Mouse (Mus musculus): ENCODE measurements around the gene Rnf135. TPM values are rescaled to one million over a fixed set of nuclear protein-coding genes. Genes with fewer than 3 reads are reported as not detected.

Rnf135 gene
- polyA plus RNA-seq, 1 experiment = 7.3 TPM

GRCm38 (mm10) chr11:80200326-80200725, 16.7 kb downstream of the Rnf135 start:
- TF ChIP-seq POLR2A (IDR thresholded peaks at IDR 0.05; ENCODE audit: low read depth, low read length) (no peak), CTCF (IDR thresholded peaks at IDR 0.05; ENCODE audit: extremely low read depth, insufficient read depth, insufficient read length, insufficient replicate concordance) (peak; percentile 38; the same call in 1 of the 2 replicates)
- no peaks in the 10 kb centered on the region for H3K27me3 ChIP-seq (ENCODE audit: control insufficient read depth, insufficient read depth, low read length)
- peak in 1 of 2 experiments; percentile 12 for DNase-seq (ENCODE audit: low read depth in 1 of 2, low spot score in 2 of 2)
- H3K36me3 ChIP-seq (ENCODE audit: control insufficient read depth, insufficient read depth, low read length) = peaks cover 7% of the 10 kb centered on the region
- H3K4me1 ChIP-seq (ENCODE audit: control insufficient read depth, insufficient read depth, insufficient read length) = no peaks in the 10 kb centered on the region
- no peak overlapping the region for H3K27ac ChIP-seq (ENCODE audit: insufficient read depth, low read length)
- H3K4me3 ChIP-seq (ENCODE audit: extremely low read depth, insufficient read depth, insufficient read length) = no peak overlapping the region
- 85% methylated on average over 1 of the region's 1 CpGs for WGBS

GRCm38 (mm10) chr11:80202296-80202695, 18.6 kb downstream of the Rnf135 start:
- H3K27me3 ChIP-seq (ENCODE audit: control insufficient read depth, insufficient read depth, low read length) = no peaks in the 10 kb centered on the region
- peaks cover 7% of the 10 kb centered on the region for H3K36me3 ChIP-seq (ENCODE audit: control insufficient read depth, insufficient read depth, low read length)
- no peaks in the 10 kb centered on the region for H3K4me1 ChIP-seq (ENCODE audit: control insufficient read depth, insufficient read depth, insufficient read length)
- TF ChIP-seq POLR2A (IDR thresholded peaks at IDR 0.05; ENCODE audit: low read depth, low read length) (no peak), CTCF (IDR thresholded peaks at IDR 0.05; ENCODE audit: extremely low read depth, insufficient read depth, insufficient read length, insufficient replicate concordance) (no peak)
- WGBS = 87% methylated on average over 6 of the region's 6 CpGs
- H3K4me3 ChIP-seq (ENCODE audit: extremely low read depth, insufficient read depth, insufficient read length) = no peak overlapping the region
- no peak for DNase-seq (ENCODE audit: low read depth in 1 of 2, low spot score in 2 of 2)
- no peak overlapping the region for H3K27ac ChIP-seq (ENCODE audit: insufficient read depth, low read length)

- Histone ChIP-seq H3K4me3 (ENCODE audit: extremely low read depth, insufficient read depth, insufficient read length) (no peak overlapping the region), H3K4me1 (ENCODE audit: control insufficient read depth, insufficient read depth, insufficient read length) (no peaks in the 10 kb centered on the region), H3K27me3 (ENCODE audit: control insufficient read depth, insufficient read depth, low read length) (no peaks in the 10 kb centered on the region), H3K27ac (ENCODE audit: insufficient read depth, low read length) (no peak overlapping the region), H3K36me3 (ENCODE audit: control insufficient read depth, insufficient read depth, low read length) (no peaks in the 10 kb centered on the region)
- no peak for TF ChIP-seq POLR2A (IDR thresholded peaks at IDR 0.05; ENCODE audit: low read depth, low read length)
- TF ChIP-seq CTCF (IDR thresholded peaks at IDR 0.05; ENCODE audit: extremely low read depth, insufficient read depth, insufficient read length, insufficient replicate concordance) = no peak
- 84% methylated on average over 3 of the region's 3 CpGs for WGBS
- no peak for DNase-seq (ENCODE audit: low read depth in 1 of 2, low spot score in 2 of 2)
Observed at GRCm38 (mm10) chr11:80204037-80204436, 20.4 kb downstream of the Rnf135 start.

GRCm38 (mm10) chr11:80204941-80205340, 21.3 kb downstream of the Rnf135 start:
- 84% methylated on average over 5 of the region's 5 CpGs for WGBS
- Histone ChIP-seq H3K36me3 (ENCODE audit: control insufficient read depth, insufficient read depth, low read length) (no peaks in the 10 kb centered on the region), H3K27ac (ENCODE audit: insufficient read depth, low read length) (no peak overlapping the region), H3K4me1 (ENCODE audit: control insufficient read depth, insufficient read depth, insufficient read length) (no peaks in the 10 kb centered on the region), H3K27me3 (ENCODE audit: control insufficient read depth, insufficient read depth, low read length) (no peaks in the 10 kb centered on the region), H3K4me3 (ENCODE audit: extremely low read depth, insufficient read depth, insufficient read length) (no peak overlapping the region)
- DNase-seq (ENCODE audit: low read depth in 1 of 2, low spot score in 2 of 2) = no peak
- TF ChIP-seq CTCF (IDR thresholded peaks at IDR 0.05; ENCODE audit: extremely low read depth, insufficient read depth, insufficient read length, insufficient replicate concordance) (no peak), POLR2A (IDR thresholded peaks at IDR 0.05; ENCODE audit: low read depth, low read length) (no peak)

- TF ChIP-seq CTCF (IDR thresholded peaks at IDR 0.05; ENCODE audit: extremely low read depth, insufficient read depth, insufficient read length, insufficient replicate concordance) = no peak
- TF ChIP-seq POLR2A (IDR thresholded peaks at IDR 0.05; ENCODE audit: low read depth, low read length) = no peak
- Histone ChIP-seq H3K27me3 (ENCODE audit: control insufficient read depth, insufficient read depth, low read length) (no peaks in the 10 kb centered on the region), H3K27ac (ENCODE audit: insufficient read depth, low read length) (no peak overlapping the region), H3K4me1 (ENCODE audit: control insufficient read depth, insufficient read depth, insufficient read length) (peaks cover 5% of the 10 kb centered on the region; the same call in 1 of the 2 replicates), H3K36me3 (ENCODE audit: control insufficient read depth, insufficient read depth, low read length) (no peaks in the 10 kb centered on the region), H3K4me3 (ENCODE audit: extremely low read depth, insufficient read depth, insufficient read length) (no peak overlapping the region)
- DNase-seq (ENCODE audit: low read depth in 1 of 2, low spot score in 2 of 2) = no peak
- WGBS = 43% methylated on average over 7 of the region's 7 CpGs
Observed at GRCm38 (mm10) chr11:80208465-80208859, 24.8 kb downstream of the Rnf135 start.

GRCm38 (mm10) chr11:80208860-80209800, 25.5 kb downstream of the Rnf135 start, which contains the start of gene Rhot1:
Gene Rhot1 (plus strand): TSS chr11:80209019.
- Histone ChIP-seq H3K4me3 (ENCODE audit: extremely low read depth, insufficient read depth, insufficient read length) (peak within 1 kb of the TSS; percentile 97), H3K27ac (ENCODE audit: insufficient read depth, low read length) (peak within 1 kb of the TSS; percentile 81), H3K36me3 (ENCODE audit: control insufficient read depth, insufficient read depth, low read length) (no peaks in the 10 kb centered on the region), H3K4me1 (ENCODE audit: control insufficient read depth, insufficient read depth, insufficient read length) (peaks cover 5% of the 10 kb centered on the region; the same call in 1 of the 2 replicates), H3K27me3 (ENCODE audit: control insufficient read depth, insufficient read depth, low read length) (no peaks in the 10 kb centered on the region)
- peak; percentile 84 to 94 for DNase-seq (ENCODE audit: low read depth in 1 of 2, low spot score in 2 of 2)
- WGBS = under 1% methylated on average over 78 of the region's 78 CpGs
- TF ChIP-seq CTCF (IDR thresholded peaks at IDR 0.05; ENCODE audit: extremely low read depth, insufficient read depth, insufficient read length, insufficient replicate concordance) (peak; percentile 93), POLR2A (IDR thresholded peaks at IDR 0.05; ENCODE audit: low read depth, low read length) (peak; percentile 68)

All from spleen, adult 2 months (tissue).